Mouse (Mus musculus) hindbrain, embryonic 12.5 days (tissue): ENCODE data around the gene Gm20388. TPM values are rescaled to one million over a fixed set of nuclear protein-coding genes. Genes with fewer than 3 reads are reported as not detected.

Source experiments
- ATAC-seq: fragments of 200-750 bp; cut with Nextera tagmentation; 2 replicates; pipeline ENCODE4 v1.8.0; 2017; ENCODE audit warnings: moderate TSS enrichment; ENCODE audit not compliant: low FRiP score
- H3K27ac ChIP-seq: fragments of 300-500 bp; sonication (generic); 2 replicates; pipeline ENCODE4 v1.5.1; 2016; ENCODE audit warnings: mild to moderate bottlenecking
- H3K27me3 ChIP-seq: fragments of 300-500 bp; sonication (generic); 2 replicates; pipeline ENCODE4 v1.6.1; 2016; ENCODE audit warnings: mild to moderate bottlenecking
- H3K36me3 ChIP-seq: fragments of 300-500 bp; sonication (generic); 2 replicates; pipeline ENCODE4 v1.6.1; 2016; ENCODE audit warnings: mild to moderate bottlenecking
- H3K4me1 ChIP-seq: fragments of 300-500 bp; sonication (generic); 2 replicates; pipeline ENCODE4 v1.6.1; 2016
- H3K4me2 ChIP-seq: fragments of 300-500 bp; sonication (generic); replicated peaks from 2 replicates; pipeline ENCODE4 v1.6.1; 2016; ENCODE audit warnings: mild to moderate bottlenecking
- H3K4me3 ChIP-seq: fragments of 300-500 bp; sonication (generic); 2 replicates; pipeline ENCODE4 v1.5.1; 2016; ENCODE audit warnings: mild to moderate bottlenecking
- H3K9ac ChIP-seq: fragments of 300-500 bp; sonication (generic); 2 replicates; pipeline ENCODE4 v1.6.1; 2016; ENCODE audit warnings: mild to moderate bottlenecking, moderate library complexity
- H3K9me3 ChIP-seq: fragments of 300-500 bp; sonication (generic); replicated peaks from 2 replicates; pipeline ENCODE4 v1.6.1; 2016; ENCODE audit warnings: mild to moderate bottlenecking
- WGBS: fragments of 180-500 bp; shearing (Covaris S2); methylation state at CpG from one replicate; pipeline ENCODE4 v1.1.7; 2016; 5-methylcytosine and 5-hydroxymethylcytosine counted together
- polyA plus RNA-seq: library from polyadenylated mRNA; unstranded; fragments of >200 nt; fragmentation: Nextera tagmentation; extraction: Ambion mirVana; gene quantifications from 2 replicates; pipeline ENCODE4 v1.2.1, GENCODE M21; 2016

The Gm20388 gene
- polyA plus RNA-seq, 1 experiment from 2014 or later: not detected

DNA sequence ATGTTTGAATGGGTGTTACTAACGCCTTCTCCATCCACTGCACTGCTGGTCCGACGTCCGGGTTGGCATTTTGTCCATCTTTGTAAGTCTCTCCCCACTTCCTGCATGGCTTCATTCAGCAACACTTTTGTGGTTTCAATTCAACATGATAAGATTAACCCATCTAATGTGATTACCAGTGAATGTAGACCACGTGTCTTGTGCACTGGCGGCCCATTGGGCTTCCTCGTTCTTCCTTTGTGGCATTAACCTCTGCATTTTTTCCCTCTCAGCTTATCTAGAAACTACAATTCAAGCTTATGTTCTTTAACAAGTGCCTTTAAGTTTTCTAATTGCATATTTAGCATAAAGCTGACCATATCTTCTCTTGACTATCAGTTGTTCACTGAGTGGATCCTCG lies 2914.8 kb downstream of the Gm20388 start:
- Histone ChIP-seq H3K4me2 (no peak overlapping the region), H3K9me3 (no peaks in the 10 kb centered on the region), H3K9ac (no peak overlapping the region), H3K4me3 (no peak overlapping the region), H3K4me1 (peaks cover 27% of the 10 kb centered on the region), H3K27ac (no peak overlapping the region), H3K36me3 (no peaks in the 10 kb centered on the region), H3K27me3 (peaks cover 9% of the 10 kb centered on the region; the same call in 1 of the 2 replicates)
- WGBS: 84% methylated on average over 8 of the region's 8 CpGs
- no peak for ATAC-seq

DNA sequence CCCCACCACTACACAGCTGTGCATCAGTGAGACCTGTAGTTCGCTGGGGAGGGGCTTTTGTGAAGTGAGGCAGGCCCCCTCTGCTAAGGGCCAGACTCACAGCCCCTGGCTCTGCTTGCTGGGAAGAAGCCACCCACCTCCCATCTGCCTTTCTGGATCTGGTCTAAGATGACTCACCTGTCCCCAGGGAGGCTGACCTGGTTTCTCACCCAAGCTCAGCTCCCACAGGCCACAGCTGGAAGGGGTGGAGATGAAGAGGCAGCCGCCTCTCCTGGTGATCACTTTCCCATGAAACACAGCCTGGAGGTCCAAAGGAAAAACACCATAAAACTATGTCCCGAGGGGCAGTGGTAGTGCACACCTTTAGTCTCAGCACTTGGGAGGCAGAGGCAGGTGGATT lies 2918.8 kb downstream of the Gm20388 start:
- Histone ChIP-seq H3K4me3 (no peak overlapping the region), H3K9me3 (no peaks in the 10 kb centered on the region), H3K27me3 (peaks cover 9% of the 10 kb centered on the region; the same call in 1 of the 2 replicates), H3K36me3 (no peaks in the 10 kb centered on the region), H3K4me2 (no peak overlapping the region), H3K27ac (no peak overlapping the region), H3K9ac (no peak overlapping the region), H3K4me1 (peaks cover 22% of the 10 kb centered on the region)
- WGBS: 75% methylated on average over 3 of the region's 3 CpGs
- no peak for ATAC-seq

DNA sequence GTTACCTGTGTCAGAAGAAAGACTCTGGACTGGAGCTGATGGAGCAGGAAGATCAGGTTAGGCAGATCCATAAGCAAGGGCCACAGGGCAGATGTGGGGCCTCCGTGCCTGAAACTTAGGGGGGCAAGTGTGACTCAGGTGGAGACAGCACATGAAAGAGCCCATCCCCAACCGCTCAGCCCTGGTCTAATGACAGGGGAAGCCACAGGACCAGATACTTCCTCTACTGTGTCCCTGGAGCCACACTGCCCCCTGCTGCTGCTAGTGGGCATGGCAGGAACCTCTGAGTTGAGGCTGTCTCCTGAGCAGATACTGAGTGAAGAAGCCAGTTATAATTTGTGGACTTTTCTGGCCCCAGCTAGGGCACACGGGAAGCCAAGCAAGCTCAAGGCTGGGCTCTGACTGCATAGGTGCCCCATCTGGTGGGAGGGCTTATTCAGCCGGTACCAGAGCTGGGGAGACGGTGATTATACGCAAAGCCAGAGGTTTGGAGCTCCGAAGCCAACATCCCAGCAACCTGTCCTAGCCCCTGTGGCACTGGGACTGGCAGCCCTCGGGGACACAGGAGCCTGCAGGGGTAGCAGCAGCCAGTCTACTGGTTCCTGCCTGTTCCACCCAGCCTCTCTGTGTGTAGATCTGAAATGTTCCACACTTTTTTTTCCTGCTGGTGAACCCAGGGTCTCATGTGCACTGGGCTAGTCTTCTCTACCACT lies 2919.9 kb downstream of the Gm20388 start:
- H3K27ac ChIP-seq: no peak overlapping the region
- H3K4me1 ChIP-seq: peaks cover 15% of the 10 kb centered on the region
- no peaks in the 10 kb centered on the region for H3K9me3 ChIP-seq
- WGBS: 42% methylated on average over 8 of the region's 8 CpGs
- no peak overlapping the region for H3K9ac ChIP-seq
- no peaks in the 10 kb centered on the region for H3K36me3 ChIP-seq
- H3K27me3 ChIP-seq: peaks cover 9% of the 10 kb centered on the region; the same call in 1 of the 2 replicates
- ATAC-seq: peak; percentile 63
- no peak overlapping the region for H3K4me2 ChIP-seq
- no peak overlapping the region for H3K4me3 ChIP-seq

DNA sequence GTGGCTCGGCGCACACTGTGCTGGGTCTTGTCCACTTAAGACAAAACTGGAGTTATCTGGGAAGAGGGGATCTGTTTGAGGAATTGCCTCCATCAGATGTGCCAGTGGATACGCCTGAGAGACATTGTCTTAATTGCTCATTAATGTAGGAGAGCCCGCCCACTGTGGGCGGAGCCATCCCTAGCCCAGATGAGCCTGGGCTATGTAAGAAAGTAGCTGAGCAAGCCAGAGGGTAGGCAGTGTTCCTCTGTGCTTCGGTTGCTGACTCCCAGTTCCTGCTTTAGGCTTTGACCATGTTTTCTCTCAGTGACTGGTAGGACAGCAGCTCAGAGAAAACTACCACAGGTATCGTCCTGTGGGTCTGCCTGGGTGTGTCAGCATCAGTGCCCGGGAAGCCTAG lies 2923.8 kb downstream of the Gm20388 start:
- H3K27ac ChIP-seq: no peak overlapping the region
- ATAC-seq: no peak
- H3K4me2 ChIP-seq: no peak overlapping the region
- no peaks in the 10 kb centered on the region for H3K9me3 ChIP-seq
- WGBS: 85% methylated on average over 8 of the region's 8 CpGs
- no peaks in the 10 kb centered on the region for H3K36me3 ChIP-seq
- H3K27me3 ChIP-seq: no peaks in the 10 kb centered on the region
- no peak overlapping the region for H3K4me3 ChIP-seq
- H3K9ac ChIP-seq: no peak overlapping the region
- peaks cover 2% of the 10 kb centered on the region; the same call in 1 of the 2 replicates for H3K4me1 ChIP-seq

DNA sequence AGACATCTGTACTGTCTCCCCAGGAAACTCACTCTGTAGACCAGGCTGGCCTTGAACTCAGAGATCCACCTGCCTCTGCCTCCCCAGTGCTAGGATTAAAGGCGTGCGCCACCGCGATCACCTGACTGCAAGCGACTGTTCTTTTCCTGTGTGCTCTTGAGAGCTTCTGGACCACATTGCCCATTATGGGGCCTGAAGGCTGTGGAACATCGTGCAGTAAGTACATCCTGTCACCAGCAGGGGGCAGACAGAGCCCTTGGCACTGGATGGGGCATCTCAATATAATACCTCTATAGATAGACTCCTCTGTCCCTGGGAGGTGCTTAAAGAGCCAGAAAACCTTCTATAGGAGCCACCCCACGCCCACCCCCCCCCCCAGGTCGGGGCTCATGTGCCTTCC lies 2924.3 kb downstream of the Gm20388 start:
- Histone ChIP-seq H3K27ac (no peak overlapping the region), H3K4me1 (peaks cover 2% of the 10 kb centered on the region; the same call in 1 of the 2 replicates), H3K9ac (no peak overlapping the region), H3K4me2 (no peak overlapping the region), H3K27me3 (no peaks in the 10 kb centered on the region), H3K9me3 (no peaks in the 10 kb centered on the region), H3K4me3 (no peak overlapping the region), H3K36me3 (no peaks in the 10 kb centered on the region)
- WGBS: 39% methylated on average over 8 of the region's 8 CpGs
- ATAC-seq: peak; percentile 61

DNA sequence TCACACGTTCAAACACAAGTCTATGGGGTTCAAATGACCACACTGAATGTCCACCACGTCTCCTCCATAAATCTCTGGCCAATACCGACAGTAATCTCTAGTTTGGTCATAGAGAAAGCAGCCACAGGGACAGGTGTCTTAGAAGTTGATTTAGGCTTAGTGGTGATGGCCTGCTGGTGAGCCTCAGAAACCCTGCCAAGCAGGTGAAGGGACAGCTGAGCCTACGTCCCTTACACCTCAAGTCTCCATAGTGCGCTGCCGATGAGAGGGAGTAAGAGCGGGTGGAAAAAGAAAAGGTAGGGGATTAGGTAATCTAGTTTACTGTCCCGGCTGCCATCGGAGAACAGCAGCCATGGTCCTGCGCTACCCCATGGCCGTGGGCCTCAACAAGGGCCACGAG lies 2925.6 kb downstream of the Gm20388 start:
- ATAC-seq: no peak
- Histone ChIP-seq H3K4me1 (no peaks in the 10 kb centered on the region), H3K4me2 (no peak overlapping the region), H3K27ac (no peak overlapping the region), H3K9ac (no peak overlapping the region), H3K36me3 (no peaks in the 10 kb centered on the region), H3K9me3 (no peaks in the 10 kb centered on the region), H3K4me3 (no peak overlapping the region), H3K27me3 (no peaks in the 10 kb centered on the region)
- WGBS: 86% methylated on average over 12 of the region's 12 CpGs

DNA sequence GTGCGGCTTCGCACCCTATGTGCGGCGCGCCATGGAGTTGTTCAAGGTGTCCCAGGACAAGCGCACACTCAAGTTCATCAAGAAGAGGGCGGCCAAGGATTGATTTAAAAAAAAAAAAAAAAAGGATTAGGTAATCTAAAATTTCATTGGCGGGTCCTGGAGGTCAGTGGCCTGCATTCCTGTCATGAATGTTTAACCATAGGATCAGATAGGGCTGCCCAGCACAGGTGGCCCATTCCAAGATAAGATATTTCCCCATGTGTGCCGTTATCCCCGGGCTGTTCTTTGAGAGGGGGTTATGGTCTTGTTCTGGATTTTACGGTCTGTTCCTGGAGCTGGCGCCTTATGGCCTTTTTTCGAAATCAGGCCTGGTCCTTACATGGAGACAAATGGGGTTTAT lies 2926.1 kb downstream of the Gm20388 start:
- Histone ChIP-seq H3K9ac (no peak overlapping the region), H3K9me3 (no peaks in the 10 kb centered on the region), H3K4me3 (no peak overlapping the region), H3K36me3 (no peaks in the 10 kb centered on the region), H3K4me2 (no peak overlapping the region), H3K27ac (no peak overlapping the region), H3K27me3 (no peaks in the 10 kb centered on the region), H3K4me1 (no peaks in the 10 kb centered on the region)
- ATAC-seq: no peak
- WGBS: 92% methylated on average over 13 of the region's 13 CpGs

DNA sequence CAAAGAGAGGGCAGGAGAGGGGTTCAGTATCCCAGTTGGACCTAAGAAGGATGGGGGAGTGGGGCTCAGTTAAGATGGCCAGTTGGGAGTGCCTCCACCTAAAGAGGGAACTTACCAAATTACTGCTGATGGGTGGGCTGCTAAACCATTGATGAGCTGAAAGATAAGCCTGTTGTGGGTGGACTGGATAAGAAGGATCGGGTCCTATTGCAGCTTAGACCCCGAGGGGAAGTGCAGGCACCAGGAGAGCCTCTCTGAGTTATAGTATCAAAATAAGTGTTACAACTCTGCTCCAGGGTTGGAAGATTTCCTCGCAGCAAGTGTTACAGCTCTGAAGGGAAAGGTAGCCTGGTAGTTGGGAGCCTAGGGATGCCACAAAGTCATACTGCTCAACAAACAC lies 2933.5 kb downstream of the Gm20388 start:
- H3K9me3 ChIP-seq: no peaks in the 10 kb centered on the region
- no peak overlapping the region for H3K4me3 ChIP-seq
- H3K27me3 ChIP-seq: peaks cover 8% of the 10 kb centered on the region; the same call in 1 of the 2 replicates
- peaks cover 8% of the 10 kb centered on the region for H3K4me1 ChIP-seq
- ATAC-seq: no peak
- H3K27ac ChIP-seq: no peak overlapping the region
- no peaks in the 10 kb centered on the region for H3K36me3 ChIP-seq
- WGBS: 68% methylated on average over 3 of the region's 3 CpGs
- H3K4me2 ChIP-seq: no peak overlapping the region
- H3K9ac ChIP-seq: no peak overlapping the region

DNA sequence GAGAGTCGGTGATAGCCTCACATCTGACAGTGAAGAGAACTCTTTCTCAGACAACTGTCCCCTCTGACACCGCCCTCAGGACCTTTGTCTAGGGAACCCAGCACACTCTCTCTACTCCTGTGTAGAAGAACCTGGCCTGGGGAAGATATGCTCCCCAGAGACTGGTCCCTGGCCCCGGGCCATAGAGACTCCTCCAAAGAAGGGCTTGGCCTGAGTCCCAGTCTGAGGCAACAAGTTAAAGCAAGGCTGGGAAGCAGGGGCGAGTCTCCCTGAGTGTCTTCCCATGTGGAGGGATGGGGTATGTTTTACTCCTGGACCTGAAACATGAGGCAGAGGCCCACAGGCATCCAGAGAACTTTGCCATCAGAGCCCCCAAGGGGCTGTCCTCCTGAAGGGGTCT lies 2935.0 kb downstream of the Gm20388 start:
- H3K9ac ChIP-seq: no peak overlapping the region
- ATAC-seq: no peak
- peaks cover 8% of the 10 kb centered on the region for H3K4me1 ChIP-seq
- H3K9me3 ChIP-seq: no peaks in the 10 kb centered on the region
- no peaks in the 10 kb centered on the region for H3K36me3 ChIP-seq
- H3K4me2 ChIP-seq: no peak overlapping the region
- WGBS: 86% methylated on average over 4 of the region's 4 CpGs
- no peak overlapping the region for H3K4me3 ChIP-seq
- peaks cover 13% of the 10 kb centered on the region; the same call in 1 of the 2 replicates for H3K27me3 ChIP-seq
- no peak overlapping the region for H3K27ac ChIP-seq

DNA sequence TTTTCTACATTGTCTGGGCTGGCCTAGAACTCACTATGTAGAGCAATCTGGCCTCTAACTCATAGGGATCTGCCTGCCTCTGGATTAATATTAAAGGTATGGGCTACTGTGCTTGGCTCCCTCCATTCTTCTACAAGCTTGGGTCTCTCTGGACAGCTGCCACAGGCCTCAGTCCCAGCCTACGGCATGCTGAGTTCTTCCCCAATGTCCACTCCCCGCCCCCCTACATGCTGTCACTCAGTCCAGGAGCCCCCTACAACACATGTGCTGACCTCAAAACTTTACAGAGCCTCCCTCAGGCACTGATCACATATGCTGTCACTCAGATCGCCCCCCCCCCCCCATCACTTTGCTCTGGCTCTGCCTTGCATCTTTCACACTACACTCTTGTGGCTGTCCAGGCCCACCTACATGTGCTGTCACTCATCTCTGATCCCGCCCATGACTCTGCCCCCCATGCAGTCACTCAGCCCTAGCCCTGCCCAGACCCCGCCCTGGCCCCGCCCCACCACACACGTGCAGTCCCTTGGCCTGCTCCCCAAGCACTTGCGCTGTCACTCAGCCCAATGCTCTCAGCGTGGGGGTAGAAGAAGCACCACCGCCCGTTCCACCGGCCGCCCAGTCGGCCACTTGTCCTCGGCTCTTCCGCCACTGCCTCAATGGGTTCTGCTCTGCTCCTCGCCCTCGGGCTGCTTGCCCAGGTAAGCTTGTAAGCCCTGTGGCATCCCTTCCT lies 2937.4 kb downstream of the Gm20388 start, which contains the start of gene Cdh15:
Cdh15 (plus strand) TSS at position 138 of the 733 bp plus-strand sequence.
- ATAC-seq: peak; percentile 82
- peak within 1 kb of the TSS; percentile 6; the same call in 1 of the 2 replicates for H3K4me3 ChIP-seq
- peaks cover 12% of the 10 kb centered on the region for H3K4me1 ChIP-seq

DNA sequence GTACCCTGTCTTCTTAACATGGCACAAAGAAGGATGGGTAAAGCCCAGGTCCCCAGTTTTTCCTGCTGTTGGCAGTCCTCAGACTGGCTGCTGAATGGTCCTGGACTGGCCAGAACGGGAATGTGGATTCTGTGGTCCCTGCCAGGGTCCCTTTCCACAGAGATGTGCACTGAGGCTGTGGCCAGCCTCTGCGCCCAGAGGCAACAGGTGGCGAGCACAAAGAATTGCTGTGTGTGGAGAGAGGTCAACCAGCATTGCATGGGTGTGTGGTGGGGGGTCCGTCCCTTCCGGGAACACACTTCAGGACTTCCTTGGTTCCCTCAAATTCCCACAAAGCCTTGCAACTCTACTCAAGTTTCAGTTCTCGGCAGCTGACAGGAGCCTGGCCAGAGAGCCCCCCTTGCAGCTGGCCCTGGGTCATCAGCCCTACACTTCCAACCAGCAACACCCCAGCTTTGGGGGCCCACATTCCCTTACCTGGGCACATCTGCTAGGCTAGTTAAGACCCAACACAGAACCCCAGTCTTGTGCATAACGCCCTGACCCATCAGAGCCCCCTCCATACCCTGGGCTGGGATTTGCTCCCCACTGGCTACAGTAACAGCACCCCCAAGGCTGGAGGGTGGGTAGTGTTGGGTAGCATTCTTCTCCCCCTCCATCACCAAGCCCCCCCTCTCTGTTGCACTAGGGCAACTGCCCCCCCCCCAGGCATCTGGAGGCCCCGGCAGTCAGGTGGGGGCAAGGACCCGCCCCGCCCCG lies 2938.7 kb downstream of the Gm20388 start:
- Histone ChIP-seq H3K27ac (no peak overlapping the region), H3K4me2 (no peak overlapping the region), H3K36me3 (no peaks in the 10 kb centered on the region), H3K4me1 (peaks cover 25% of the 10 kb centered on the region), H3K9ac (no peak overlapping the region), H3K9me3 (no peaks in the 10 kb centered on the region), H3K4me3 (no peak overlapping the region), H3K27me3 (peaks cover 24% of the 10 kb centered on the region; the same call in 1 of the 2 replicates)
- no peak for ATAC-seq
- WGBS: 69% methylated on average over 8 of the region's 11 CpGs

More for the DNA sequence above, 2937.4 kb downstream of the Gm20388 start, which contains the start of gene Cdh15:
- Histone ChIP-seq H3K27ac (no peak within 1 kb of the TSS), H3K9ac (no peak within 1 kb of the TSS), H3K36me3 (no peaks in the 10 kb centered on the region), H3K9me3 (no peaks in the 10 kb centered on the region), H3K4me2 (peak within 1 kb of the TSS; percentile 41), H3K27me3 (peaks cover 23% of the 10 kb centered on the region; the same call in 1 of the 2 replicates)
- 10% methylated on average over 17 of the region's 18 CpGs for WGBS

DNA sequence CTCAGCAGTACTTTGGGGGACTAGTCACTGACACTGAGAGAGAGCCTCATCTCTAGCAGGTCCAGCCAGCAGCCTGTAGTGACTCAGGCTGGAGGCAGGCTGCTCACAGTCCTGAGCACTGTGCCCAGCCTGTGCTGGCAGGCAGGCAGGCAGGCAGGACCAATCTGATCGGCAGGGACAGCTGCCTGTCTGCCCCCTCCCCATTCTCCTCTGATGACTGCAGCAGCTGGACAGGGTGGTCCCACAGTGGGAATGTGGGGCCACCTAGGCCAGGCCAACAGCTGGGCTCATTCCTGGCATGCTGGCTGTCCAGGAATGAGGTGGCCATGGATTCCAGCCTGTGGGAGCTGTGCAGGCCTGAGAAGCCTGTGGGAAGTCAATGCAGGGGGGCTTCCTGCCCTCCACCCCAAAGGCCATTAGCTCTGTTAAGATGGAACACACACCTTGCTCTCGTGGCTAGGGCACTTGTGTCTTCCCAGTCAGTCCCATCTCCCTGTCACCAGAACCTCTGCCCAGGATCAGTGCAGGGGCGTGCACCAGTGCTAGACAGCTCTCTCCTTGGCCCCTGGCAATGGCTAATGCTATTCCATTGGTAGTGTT lies 2940.1 kb downstream of the Gm20388 start:
- Histone ChIP-seq H3K9ac (no peak overlapping the region), H3K36me3 (no peaks in the 10 kb centered on the region), H3K27me3 (peaks cover 29% of the 10 kb centered on the region; the same call in 1 of the 2 replicates), H3K4me1 (peaks cover 25% of the 10 kb centered on the region), H3K27ac (no peak overlapping the region), H3K4me3 (no peak overlapping the region), H3K4me2 (no peak overlapping the region), H3K9me3 (no peaks in the 10 kb centered on the region)
- 66% methylated on average over 3 of the region's 3 CpGs for WGBS
- ATAC-seq: no peak
